Mouse (Mus musculus) retina, postnatal 7 days (tissue): ENCODE measurements around the gene Coq8a.

Experiments used
- DNase-seq: peaks from one replicate; pipeline ENCODE4 v3.0.0-alpha.2; 2012; ENCODE audit warnings: low read depth, low spot score

Gene Coq8a

GRCm38 (mm10) chr1:180175635-180176034 lies 23.8 kb downstream of the Coq8a start:
- DNase-seq, result no peak

DNA sequence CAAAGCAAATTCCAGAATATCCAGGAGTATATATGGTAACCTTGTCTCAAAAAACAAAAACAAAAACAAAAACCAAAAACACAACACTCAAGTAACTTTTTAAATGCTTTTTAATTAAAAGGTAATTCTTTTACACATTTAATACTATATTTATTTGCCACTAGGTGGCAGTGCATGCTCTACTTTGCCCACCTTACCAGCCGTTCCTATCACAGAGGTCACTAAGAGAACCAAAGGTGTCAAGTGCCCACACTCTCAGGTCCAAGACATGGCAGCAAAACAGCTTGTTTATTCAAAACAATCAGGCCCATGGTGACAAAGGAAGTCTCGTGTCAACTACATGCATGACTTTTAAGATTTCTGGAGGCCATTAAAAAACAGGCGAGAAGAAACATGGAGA lies 24.2 kb downstream of the Coq8a start:
- DNase-seq, result peak; percentile 30

- no peak for DNase-seq
Observed at GRCm38 (mm10) chr1:180174718-180175117, 24.7 kb downstream of the Coq8a start.

GRCm38 (mm10) chr1:180173017-180173416 lies 26.4 kb downstream of the Coq8a start:
- DNase-seq, result no peak

- DNase-seq, result no peak
Observed at GRCm38 (mm10) chr1:180172600-180172999, 26.8 kb downstream of the Coq8a start.

GRCm38 (mm10) chr1:180171883-180172282 lies 27.5 kb downstream of the Coq8a start:
- DNase-seq, result no peak

- DNase-seq, result no peak
Observed at GRCm38 (mm10) chr1:180170071-180170470, 29.3 kb downstream of the Coq8a start.

- DNase-seq, result no peak
Observed at GRCm38 (mm10) chr1:180169161-180169560, 30.2 kb downstream of the Coq8a start.

GRCm38 (mm10) chr1:180168294-180168693 lies 31.1 kb downstream of the Coq8a start:
- no peak for DNase-seq

GRCm38 (mm10) chr1:180166533-180166932 lies 32.9 kb downstream of the Coq8a start:
- DNase-seq, result no peak

DNA sequence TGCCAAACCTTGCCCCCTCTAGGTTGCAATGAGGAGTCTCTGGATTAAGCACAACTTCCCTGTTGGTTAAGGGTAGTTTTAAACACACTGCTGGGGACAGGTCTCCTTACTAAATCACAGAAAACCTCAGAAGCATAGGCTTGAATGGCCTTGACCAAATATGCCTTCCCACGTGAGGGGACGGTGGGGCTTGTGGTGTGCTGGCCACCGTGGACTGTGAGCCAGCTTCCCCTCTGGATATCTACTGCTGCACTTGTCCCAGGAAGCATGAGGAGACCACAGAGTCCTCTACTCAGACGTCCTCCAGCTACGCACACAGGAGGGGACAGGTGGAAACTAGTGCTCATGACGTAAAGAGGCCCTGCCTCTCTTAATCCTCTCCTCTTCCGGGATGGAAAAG lies 36.4 kb downstream of the Coq8a start:
- no peak for DNase-seq

DNA sequence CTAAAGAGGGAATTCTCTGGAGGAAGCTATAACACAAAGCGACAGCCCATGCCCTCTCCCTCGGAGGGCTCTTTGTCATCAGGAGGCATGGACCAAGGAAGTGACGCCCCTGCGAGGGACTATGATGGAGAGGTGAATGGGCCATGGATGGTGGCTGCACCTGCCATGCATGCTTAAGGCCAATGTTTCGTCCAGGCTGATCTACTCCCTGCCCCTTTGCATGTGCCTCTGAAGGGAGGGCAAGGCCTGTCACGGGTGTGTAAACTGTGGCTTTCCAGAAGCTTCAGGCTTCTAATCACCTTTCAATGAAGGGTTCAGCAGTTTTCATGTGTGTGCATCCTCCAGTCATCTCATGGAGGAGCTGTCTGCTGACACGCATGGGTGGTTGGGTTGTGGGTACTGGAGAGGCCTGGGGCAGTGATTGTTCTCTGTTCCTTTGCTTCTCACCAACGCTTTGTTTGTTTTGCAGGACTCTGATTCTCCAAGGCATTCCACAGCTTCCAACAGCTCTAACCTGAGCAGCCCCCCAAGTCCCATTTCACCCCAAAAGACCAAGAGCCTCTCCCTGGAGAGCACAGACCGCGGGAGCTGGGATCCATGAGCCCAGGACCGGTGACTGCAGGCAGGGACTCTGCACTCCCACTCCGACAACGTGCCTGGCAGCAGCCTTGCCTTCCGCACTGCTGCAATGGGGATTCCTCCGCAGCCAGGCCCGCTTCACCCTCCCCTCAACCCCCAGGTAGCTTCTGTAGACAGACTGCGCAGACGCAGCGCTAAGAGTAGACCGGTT lies 37.6 kb downstream of the Coq8a start:
- no peak for DNase-seq

DNA sequence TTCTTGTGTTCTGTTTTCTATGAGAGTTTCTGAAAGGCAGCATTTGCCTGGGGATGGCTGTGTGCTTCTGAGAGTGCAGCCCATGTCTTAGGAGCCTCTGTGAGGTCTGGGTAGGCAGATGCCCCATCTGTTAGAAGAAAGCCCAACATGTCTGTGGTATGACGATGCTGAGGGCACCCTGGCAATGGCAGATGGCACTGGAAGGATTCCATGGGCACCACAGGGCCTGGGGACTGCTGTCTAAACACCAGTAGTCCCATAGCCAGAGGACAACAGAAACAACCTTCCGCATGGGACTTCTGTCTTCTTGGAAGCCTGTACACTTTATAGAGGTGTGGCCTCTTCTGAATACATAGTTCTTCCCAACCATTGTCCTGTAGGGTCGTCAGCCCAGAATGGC lies 38.2 kb downstream of the Coq8a start:
- no peak for DNase-seq

- no peak for DNase-seq
Observed at GRCm38 (mm10) chr1:180160545-180160944, 38.9 kb downstream of the Coq8a start.

- no peak for DNase-seq
Observed at GRCm38 (mm10) chr1:180158648-180159047, 40.8 kb downstream of the Coq8a start.

DNA sequence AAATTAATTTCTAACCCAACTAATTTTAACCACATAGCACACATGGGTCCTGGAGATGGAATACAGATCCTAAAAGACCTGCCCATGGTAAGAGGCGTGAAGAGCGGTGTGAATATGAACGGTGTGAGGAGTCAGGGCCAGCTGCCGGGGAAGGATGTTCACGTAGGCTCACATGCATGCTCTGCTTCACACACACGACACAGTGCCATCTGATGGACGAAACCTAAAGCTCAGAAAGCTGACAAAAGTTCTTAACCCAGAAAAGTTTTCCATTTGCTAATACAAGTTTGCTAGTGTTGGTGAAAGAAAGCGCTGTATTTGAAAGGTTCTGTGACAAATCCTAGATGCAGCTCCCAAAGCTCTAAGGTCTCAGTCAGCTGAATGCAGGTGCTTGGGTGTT lies 48.2 kb downstream of the Coq8a start:
- DNase-seq, result no peak

DNA sequence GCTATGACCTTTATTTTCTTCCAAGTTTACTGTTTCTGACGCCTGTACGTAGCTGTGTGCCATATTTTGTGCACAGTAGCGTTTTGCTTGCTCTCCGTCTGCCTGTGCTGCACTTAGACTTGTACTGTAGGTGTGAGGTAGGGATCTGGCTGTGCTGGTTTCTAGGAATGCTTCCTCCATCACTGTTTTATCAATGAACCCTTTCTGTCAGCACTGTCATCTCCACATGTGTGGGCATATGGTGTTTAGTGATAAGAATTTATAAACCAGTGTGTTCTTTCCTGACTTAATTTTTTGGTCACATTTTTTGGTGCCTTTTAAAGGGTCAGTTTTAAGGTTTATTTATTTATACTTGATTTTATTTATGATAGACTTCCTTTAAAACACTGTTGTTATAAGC lies 50.8 kb downstream of the Coq8a start:
- DNase-seq, result no peak

DNA sequence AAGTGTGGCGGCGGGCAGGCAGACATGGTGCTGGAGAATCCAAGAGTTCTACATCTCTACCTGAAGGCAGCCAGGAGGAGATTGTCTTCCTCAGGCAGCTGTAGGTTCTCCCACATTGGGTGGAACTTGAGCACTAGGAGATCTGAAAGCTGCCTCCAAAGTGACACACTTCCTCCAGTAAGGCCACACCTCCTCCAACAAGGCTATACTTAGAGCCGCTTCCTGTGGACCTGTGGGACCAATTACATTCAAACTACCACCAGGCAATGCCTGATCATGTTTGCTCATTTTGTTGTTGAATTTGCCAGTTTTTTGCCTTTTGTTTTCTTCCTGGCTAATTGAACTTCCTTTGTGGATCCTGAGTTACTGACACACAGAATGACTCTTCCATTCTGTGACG lies 51.4 kb downstream of the Coq8a start:
- no peak for DNase-seq

- DNase-seq, result no peak
Observed at GRCm38 (mm10) chr1:180140970-180141369, 58.4 kb downstream of the Coq8a start.

GRCm38 (mm10) chr1:180139158-180139557 lies 60.2 kb downstream of the Coq8a start:
- no peak for DNase-seq

- no peak for DNase-seq
Observed at GRCm38 (mm10) chr1:180132187-180132586, 67.2 kb downstream of the Coq8a start.

- DNase-seq, result no peak
Observed at GRCm38 (mm10) chr1:180131402-180131801, 68.0 kb downstream of the Coq8a start.

DNA sequence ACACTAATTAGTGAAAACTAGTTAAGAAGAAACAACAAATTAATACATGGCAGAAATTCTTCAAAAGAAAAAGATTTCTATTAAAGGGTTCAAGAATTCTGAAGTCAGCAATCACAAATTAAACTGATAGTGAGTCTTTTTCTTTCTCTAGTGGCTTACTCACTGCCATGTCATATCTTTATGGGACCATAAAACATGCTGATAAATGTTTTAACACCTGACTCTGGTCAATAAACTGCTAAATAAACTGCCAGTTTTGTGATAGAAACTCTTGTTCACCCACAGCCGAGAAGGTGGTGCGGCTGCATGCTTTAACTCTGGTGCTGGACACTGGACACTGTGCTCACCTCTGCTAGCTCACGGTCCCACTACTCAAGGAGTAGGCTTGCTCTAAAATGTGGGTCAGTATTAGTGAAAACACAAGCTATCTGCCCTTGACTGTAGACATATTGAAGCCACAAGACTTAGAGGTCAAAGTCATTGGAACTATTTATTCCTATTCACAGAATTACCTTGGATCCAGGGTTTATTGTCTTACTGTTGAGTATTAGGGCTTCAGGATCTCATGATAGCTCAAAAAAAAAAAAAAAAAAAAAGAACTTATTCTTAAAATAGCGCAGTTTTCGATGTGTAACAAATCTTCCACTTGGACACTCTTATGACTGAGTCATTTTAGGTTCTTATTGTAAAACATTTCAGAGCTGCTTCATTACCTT lies 71.2 kb downstream of the Coq8a start:
- DNase-seq, result no peak
